Mouse (Mus musculus) forebrain, embryonic 14.5 days (tissue): Measurements from ENCODE around the gene Naa15. TPM values are rescaled to one million over a fixed set of nuclear protein-coding genes. Genes with fewer than 3 reads are reported as not detected.
A peak's percentile ranks its signal among the peaks of the same experiment; 100 is the strongest.
"Not testable (repeated sequence)": the region's sequence is repeated elsewhere in the genome, so short reads cannot be mapped to it uniquely, and the experiment has no call there.

Experiments
- ATAC-seq: fragments of 200-750 bp; cut with Nextera tagmentation; 2 replicates; pipeline ENCODE4 v1.8.0; 2017; ENCODE audit warnings: mild to moderate bottlenecking, moderate library complexity
- DNase-seq: peaks from one replicate; pipeline ENCODE4 v3.0.0-alpha.2; 2015; ENCODE audit warnings: low spot score
- H3K27ac ChIP-seq: fragments of 300-500 bp; sonication (generic); 2 replicates; pipeline ENCODE4 v1.5.1; 2014; ENCODE audit warnings: low read depth, mild to moderate bottlenecking, control low read depth, low read length, moderate library complexity
- H3K27me3 ChIP-seq: fragments of 300-500 bp; sonication (generic); replicated peaks from 2 replicates; pipeline ENCODE4 v1.6.1; 2014; ENCODE audit warnings: low read length, control low read depth, mixed read lengths; ENCODE audit not compliant: control insufficient read depth, insufficient read depth
- H3K36me3 ChIP-seq: fragments of 300-500 bp; sonication (generic); 2 replicates; pipeline ENCODE4 v1.6.1; 2014; ENCODE audit warnings: low read length, control low read depth; ENCODE audit not compliant: control insufficient read depth, insufficient read depth
- H3K4me1 ChIP-seq: fragments of 300-500 bp; sonication (generic); 2 replicates; pipeline ENCODE4 v1.6.1; 2014; ENCODE audit warnings: antibody characterized with exemption, low read length, control low read depth; ENCODE audit not compliant: control insufficient read depth, insufficient read depth
- H3K4me2 ChIP-seq: fragments of 300-500 bp; sonication (generic); 2 replicates; pipeline ENCODE4 v1.6.1; 2014; ENCODE audit warnings: mild to moderate bottlenecking, control low read depth, low read length
- H3K4me3 ChIP-seq: fragments of 300-500 bp; sonication (generic); 2 replicates; pipeline ENCODE4 v1.5.1; 2014; ENCODE audit warnings: low read depth, low read length, control low read depth
- H3K9ac ChIP-seq: fragments of 300-500 bp; sonication (generic); 2 replicates; pipeline ENCODE4 v1.6.1; 2014; ENCODE audit warnings: mild to moderate bottlenecking, low read length, control low read depth, moderate library complexity
- H3K9me3 ChIP-seq: fragments of 300-500 bp; sonication (generic); replicated peaks from 2 replicates; pipeline ENCODE4 v1.6.1; 2016; ENCODE audit warnings: low read length, control low read depth, mixed read lengths; ENCODE audit not compliant: control insufficient read depth
- WGBS: fragments of 180-500 bp; shearing (Covaris S2); extraction: QIAGEN DNeasy Blood & Tissue Kit; methylation state at CpG from one replicate; pipeline ENCODE4 v1.1.7; 2014; 5-methylcytosine and 5-hydroxymethylcytosine counted together
- polyA plus RNA-seq: library from polyadenylated mRNA; unstranded; fragments of >200 nt; fragmentation: Nextera tagmentation; extraction: Ambion mirVana; gene quantifications from 2 replicates; pipeline ENCODE4 v1.2.1, GENCODE M21; 2014

Naa15 gene
- polyA plus RNA-seq, 1 experiment from 2014 or later = 26.6 TPM

GRCm38 (mm10) chr3:51388904-51389303, 26.0 kb upstream of the Naa15 start:
- Histone ChIP-seq H3K27me3 (no peaks in the 10 kb centered on the region), H3K4me3 (no peak overlapping the region), H3K27ac (no peak overlapping the region), H3K9me3 (no peaks in the 10 kb centered on the region), H3K9ac (no peak overlapping the region), H3K4me2 (peak overlapping the region; percentile 15; the same call in 1 of the 2 replicates), H3K36me3 (no peaks in the 10 kb centered on the region), H3K4me1 (no peaks in the 10 kb centered on the region)
- DNase-seq (no peak), ATAC-seq (no peak)
- WGBS = 9% methylated on average over 13 of the region's 13 CpGs

- 87% methylated on average over 5 of the region's 5 CpGs for WGBS
- Histone ChIP-seq H3K4me1 (no peaks in the 10 kb centered on the region), H3K27me3 (0 out of 2 replicates have a peak, but pooled peaks cover 2% of the 10 kb centered on the region), H3K4me3 (no peak overlapping the region), H3K4me2 (no peak overlapping the region), H3K27ac (no peak overlapping the region), H3K9me3 (no peaks in the 10 kb centered on the region), H3K36me3 (no peaks in the 10 kb centered on the region), H3K9ac (no peak overlapping the region)
- no peak for DNase-seq
- no peak for ATAC-seq
Observed at GRCm38 (mm10) chr3:51391095-51391494, 23.9 kb upstream of the Naa15 start.

- Histone ChIP-seq H3K4me1 (no peaks in the 10 kb centered on the region), H3K27ac (no peak overlapping the region), H3K9me3 (no peaks in the 10 kb centered on the region), H3K4me2 (no peak overlapping the region), H3K9ac (no peak overlapping the region), H3K36me3 (no peaks in the 10 kb centered on the region), H3K4me3 (no peak overlapping the region), H3K27me3 (0 out of 2 replicates have a peak, but pooled peaks cover 2% of the 10 kb centered on the region)
- WGBS = 93% methylated on average over 5 of the region's 5 CpGs
- ATAC-seq = no peak
- no peak for DNase-seq
Observed at GRCm38 (mm10) chr3:51391591-51391990, 23.4 kb upstream of the Naa15 start.

GRCm38 (mm10) chr3:51393018-51393417, 21.9 kb upstream of the Naa15 start:
- H3K9ac ChIP-seq, H3K4me2 ChIP-seq, H3K36me3 ChIP-seq, DNase-seq, H3K27me3 ChIP-seq, ATAC-seq, H3K4me3 ChIP-seq, H3K9me3 ChIP-seq, H3K27ac ChIP-seq, H3K4me1 ChIP-seq: not testable (repeated sequence)
- 93% methylated on average over 3 of the region's 3 CpGs for WGBS

GRCm38 (mm10) chr3:51393651-51394050, 21.3 kb upstream of the Naa15 start:
- ATAC-seq (no peak), DNase-seq (no peak)
- Histone ChIP-seq H3K4me2 (no peak overlapping the region), H3K36me3 (no peaks in the 10 kb centered on the region), H3K27me3 (0 out of 2 replicates have a peak, but pooled peaks cover 9% of the 10 kb centered on the region), H3K4me3 (no peak overlapping the region), H3K4me1 (no peaks in the 10 kb centered on the region; the same call in 1 of the 2 replicates), H3K9me3 (no peaks in the 10 kb centered on the region), H3K27ac (no peak overlapping the region), H3K9ac (no peak overlapping the region)
- 95% methylated on average over 2 of the region's 2 CpGs for WGBS

- Histone ChIP-seq H3K9ac (no peak overlapping the region), H3K27ac (no peak overlapping the region), H3K9me3 (no peaks in the 10 kb centered on the region), H3K4me3 (no peak overlapping the region), H3K4me2 (no peak overlapping the region), H3K36me3 (no peaks in the 10 kb centered on the region), H3K27me3 (0 out of 2 replicates have a peak, but pooled peaks cover 9% of the 10 kb centered on the region), H3K4me1 (no peaks in the 10 kb centered on the region; the same call in 1 of the 2 replicates)
- WGBS = 60% methylated on average over 3 of the region's 3 CpGs
- no peak for DNase-seq
- no peak for ATAC-seq
Observed at GRCm38 (mm10) chr3:51394881-51395280, 20.1 kb upstream of the Naa15 start.

- H3K9ac ChIP-seq = no peak overlapping the region
- 18% methylated on average over 19 of the region's 19 CpGs for WGBS
- no peaks in the 10 kb centered on the region for H3K36me3 ChIP-seq
- no peak for ATAC-seq
- no peaks in the 10 kb centered on the region; the same call in 1 of the 2 replicates for H3K4me1 ChIP-seq
- H3K27ac ChIP-seq = no peak overlapping the region
- DNase-seq = no peak
- H3K27me3 ChIP-seq = 0 out of 2 replicates have a peak, but pooled peaks cover 9% of the 10 kb centered on the region
- H3K4me3 ChIP-seq = no peak overlapping the region
- peak overlapping the region; percentile 67; the same call in 1 of the 2 replicates for H3K4me2 ChIP-seq
- H3K9me3 ChIP-seq = no peaks in the 10 kb centered on the region
Observed at GRCm38 (mm10) chr3:51395461-51396145, 19.3 kb upstream of the Naa15 start.

- peak; percentile 71 for DNase-seq
- Histone ChIP-seq H3K9ac (peak within 1 kb of the TSS; percentile 52; the same call in 1 of the 2 replicates), H3K36me3 (no peaks in the 10 kb centered on the region), H3K27ac (no peak within 1 kb of the TSS), H3K9me3 (no peaks in the 10 kb centered on the region), H3K27me3 (0 out of 2 replicates have a peak, but pooled peaks cover 9% of the 10 kb centered on the region), H3K4me2 (peak within 1 kb of the TSS; percentile 67), H3K4me3 (peak within 1 kb of the TSS; percentile 39), H3K4me1 (no peaks in the 10 kb centered on the region; the same call in 1 of the 2 replicates)
- 2% methylated on average over 41 of the region's 41 CpGs for WGBS
- ATAC-seq = peak; percentile 88
Observed at GRCm38 (mm10) chr3:51396219-51397068, 18.5 kb upstream of the Naa15 start, which contains the start of gene Mgarp. TSS of gene Mgarp (minus strand) at chr3:51396738.
